Mouse (Mus musculus) retina, embryonic 14.5 days (tissue): ENCODE data around the gene Gpn2.
A peak's percentile ranks its signal among the peaks of the same experiment; 100 is the strongest.

Experiments used
- DNase-seq: peaks from one replicate; pipeline ENCODE4 v3.0.0-alpha.2; 2015; ENCODE audit warnings: low spot score

The Gpn2 gene

GRCm38 (mm10) chr4:133625621-133626071 is 41.5 kb downstream of the Gpn2 start:
- no peak for DNase-seq

GRCm38 (mm10) chr4:133626221-133626620 is 42.1 kb downstream of the Gpn2 start:
- DNase-seq, result no peak

- no peak for DNase-seq
These were observed 42.5 kb downstream of the Gpn2 start for GRCm38 (mm10) chr4:133626621-133627020.

GRCm38 (mm10) chr4:133627039-133627438 is 42.9 kb downstream of the Gpn2 start:
- DNase-seq, result no peak

- no peak for DNase-seq
These were observed 44.4 kb downstream of the Gpn2 start for GRCm38 (mm10) chr4:133628517-133628916.

- no peak for DNase-seq
These were observed 45.0 kb downstream of the Gpn2 start for GRCm38 (mm10) chr4:133629191-133629590.

GRCm38 (mm10) chr4:133630326-133630920 is 46.3 kb downstream of the Gpn2 start:
- DNase-seq, result no peak

- no peak for DNase-seq
These were observed 47.1 kb downstream of the Gpn2 start for GRCm38 (mm10) chr4:133631071-133631768.

- DNase-seq, result no peak
These were observed 47.7 kb downstream of the Gpn2 start for GRCm38 (mm10) chr4:133631769-133632411.

- DNase-seq, result peak; percentile 59
These were observed 48.5 kb downstream of the Gpn2 start for GRCm38 (mm10) chr4:133632483-133633327.

- DNase-seq, result peak; percentile 90
These were observed 49.3 kb downstream of the Gpn2 start for GRCm38 (mm10) chr4:133633332-133634042.

GRCm38 (mm10) chr4:133634043-133634410 is 49.9 kb downstream of the Gpn2 start:
- DNase-seq, result no peak
